Mouse (Mus musculus) olfactory bulb, adult 2 months (tissue): ENCODE results near the gene Hps6. TPM values are rescaled to one million over a fixed set of nuclear protein-coding genes. Genes with fewer than 3 reads are reported as not detected.

ENCODE experiments used
- H3K27ac ChIP-seq: fragments of 200-500 bp; 2 replicates; pipeline ENCODE4 v1.5.1; 2012; ENCODE audit warnings: low read depth, low read length; ENCODE audit not compliant: insufficient read depth
- H3K4me1 ChIP-seq: fragments of 200-500 bp; 2 replicates; pipeline ENCODE4 v1.6.1; 2012; ENCODE audit warnings: low read length; ENCODE audit not compliant: control insufficient read depth, insufficient read depth
- H3K4me3 ChIP-seq: fragments of 200-500 bp; 2 replicates; pipeline ENCODE4 v1.5.1; 2012; ENCODE audit warnings: mild to moderate bottlenecking, low read depth, low read length, moderate library complexity; ENCODE audit not compliant: insufficient read depth
- CTCF ChIP-seq: fragments of 200-500 bp; IDR thresholded peaks from 2 replicates; pipeline ENCODE4 v1.5.1; 2012; ENCODE audit warnings: low read depth, mild to moderate bottlenecking, low read length, moderate library complexity; ENCODE audit not compliant: insufficient read depth
- POLR2A ChIP-seq: fragments of 200-500 bp; IDR thresholded peaks from 2 replicates; pipeline ENCODE4 v1.6.1; 2012; ENCODE audit warnings: mild to moderate bottlenecking, low read depth, low read length, moderate library complexity; ENCODE audit not compliant: insufficient read depth
- WGBS: fragments of 180-500 bp; shearing (Covaris S2); methylation state at CpG from one replicate; pipeline ENCODE4 v1.1.7; 2018; 5-methylcytosine and 5-hydroxymethylcytosine counted together
- polyA plus RNA-seq: library from polyadenylated mRNA; stranded (reverse); fragments of >200 nt; gene quantifications from 2 replicates; pipeline ENCODE4 v1.2.4, GENCODE M21; 2012; ENCODE audit warnings: low replicate concordance; ENCODE audit not compliant: missing spikeins, insufficient read depth, insufficient read length

The Hps6 gene
- polyA plus RNA-seq, 1 experiment: not detected

DNA sequence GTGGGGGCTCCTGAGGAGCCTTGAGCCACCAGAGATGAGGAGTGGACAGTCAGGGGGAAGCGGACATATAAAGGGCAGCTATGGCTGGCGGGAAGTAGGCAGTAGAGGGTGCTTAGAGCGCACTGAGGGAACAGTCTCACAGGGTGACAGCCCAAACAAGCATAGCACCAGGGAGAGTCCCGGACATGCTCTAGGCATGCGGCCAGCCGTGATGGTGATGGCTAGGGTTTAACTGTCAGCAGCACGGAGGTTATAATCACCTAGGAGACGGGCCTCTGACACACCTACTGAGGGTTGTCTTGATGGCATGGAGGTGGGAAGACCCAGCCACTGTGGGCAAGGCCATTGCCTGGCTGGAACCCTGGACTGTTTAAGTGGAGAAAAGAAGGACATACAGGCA lies 23.3 kb downstream of the Hps6 start:
- Histone ChIP-seq H3K4me1 (peaks cover under 1% of the 10 kb centered on the region; the same call in 1 of the 2 replicates), H3K4me3 (no peak overlapping the region), H3K27ac (no peak overlapping the region)
- WGBS: 55% methylated on average over 8 of the region's 8 CpGs
- TF ChIP-seq CTCF (no peak), POLR2A (no peak)

DNA sequence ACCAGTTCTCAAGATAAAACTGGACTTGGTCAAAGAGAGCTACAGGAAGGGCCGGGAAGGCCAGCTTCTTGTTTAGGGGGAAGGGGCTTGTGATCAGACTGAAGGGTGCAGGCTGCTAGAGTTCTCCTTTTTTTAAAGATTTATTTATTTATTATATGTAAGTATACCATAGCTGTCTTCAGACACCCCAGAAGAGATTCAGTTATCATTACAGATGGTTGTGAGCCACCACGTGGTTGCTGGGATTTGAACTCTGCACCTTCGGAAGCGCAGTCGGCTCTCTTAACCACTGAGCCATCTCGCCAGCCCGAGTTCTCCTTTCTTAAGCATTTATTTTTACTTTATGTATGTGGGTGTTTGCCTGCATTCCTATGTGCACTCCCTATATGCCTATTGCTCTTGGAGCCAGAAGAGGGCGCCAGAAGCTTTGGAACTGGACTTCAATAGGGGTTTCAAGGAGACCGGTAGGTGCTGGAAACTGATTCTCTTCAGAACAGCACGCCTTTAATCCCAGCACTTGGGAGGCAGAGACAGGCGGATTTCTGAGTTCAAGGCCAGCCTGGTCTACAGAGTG lies 25.5 kb downstream of the Hps6 start:
- H3K4me3 ChIP-seq: no peak overlapping the region
- WGBS: 76% methylated on average over 11 of the region's 11 CpGs
- peaks cover 12% of the 10 kb centered on the region for H3K4me1 ChIP-seq
- TF ChIP-seq CTCF: no peak
- TF ChIP-seq POLR2A: no peak
- no peak overlapping the region for H3K27ac ChIP-seq

DNA sequence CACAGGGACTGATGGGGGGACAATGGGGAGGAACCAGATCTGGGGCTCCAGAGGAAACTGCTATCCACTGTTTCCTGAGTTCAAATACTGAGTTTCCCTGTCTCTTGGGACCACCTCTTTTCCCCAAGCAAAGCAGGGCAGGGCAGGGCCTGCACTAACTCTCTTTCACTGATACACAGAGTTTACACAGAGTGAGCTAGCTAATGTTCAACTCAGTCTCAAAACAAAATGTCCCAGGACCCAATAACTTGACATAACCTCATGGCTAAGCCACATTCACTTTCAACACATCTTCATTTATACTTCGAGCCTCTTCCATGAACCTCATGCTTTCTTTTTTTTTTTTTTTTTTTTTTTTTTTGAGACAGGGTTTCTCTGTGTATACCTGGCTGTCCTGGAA lies 26.3 kb downstream of the Hps6 start:
- WGBS: 93% methylated on average over 1 of the region's 1 CpGs
- H3K4me3 ChIP-seq: no peak overlapping the region
- no peak overlapping the region for H3K27ac ChIP-seq
- TF ChIP-seq CTCF (no peak), POLR2A (no peak)
- H3K4me1 ChIP-seq: peaks cover 12% of the 10 kb centered on the region

DNA sequence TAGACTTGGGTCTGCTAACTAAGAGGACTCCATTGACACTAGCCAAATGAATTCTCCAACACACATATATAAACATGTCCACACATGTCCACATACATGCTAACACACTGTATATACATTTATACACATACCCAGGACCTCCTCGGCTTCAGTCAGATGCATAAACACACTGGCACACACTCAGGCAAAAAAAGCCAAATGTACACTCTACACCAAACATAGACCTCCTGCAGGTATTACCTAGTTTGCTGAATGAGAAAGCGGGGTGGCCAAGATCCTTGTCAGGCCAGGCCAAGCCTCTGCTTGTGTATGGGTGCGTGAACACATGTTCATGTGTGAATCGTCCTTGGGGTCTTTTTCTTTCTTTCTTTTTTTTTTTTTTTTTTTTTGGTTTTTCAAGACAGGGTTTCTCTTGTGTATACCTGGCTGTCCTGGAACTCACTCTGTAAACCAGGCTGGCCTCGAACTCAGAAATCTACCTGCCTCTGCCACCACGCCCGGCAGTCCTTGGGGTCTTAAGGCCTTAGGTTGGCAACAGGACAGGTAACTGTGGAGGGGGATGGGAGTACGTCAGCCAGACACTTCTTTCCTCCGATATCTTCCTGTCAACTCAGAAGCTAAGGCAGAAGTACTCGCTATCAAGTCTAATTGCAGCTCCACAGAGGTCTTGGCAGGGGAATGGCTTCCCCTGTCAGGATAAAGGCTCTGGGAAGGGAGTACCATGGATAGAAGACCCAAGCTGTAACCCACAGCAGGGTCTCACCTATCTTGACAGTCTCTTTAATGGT lies 27.1 kb downstream of the Hps6 start:
- Histone ChIP-seq H3K4me1 (peaks cover 12% of the 10 kb centered on the region), H3K27ac (no peak overlapping the region), H3K4me3 (no peak overlapping the region)
- WGBS: 89% methylated on average over 10 of the region's 10 CpGs
- TF ChIP-seq CTCF (no peak), POLR2A (no peak)

DNA sequence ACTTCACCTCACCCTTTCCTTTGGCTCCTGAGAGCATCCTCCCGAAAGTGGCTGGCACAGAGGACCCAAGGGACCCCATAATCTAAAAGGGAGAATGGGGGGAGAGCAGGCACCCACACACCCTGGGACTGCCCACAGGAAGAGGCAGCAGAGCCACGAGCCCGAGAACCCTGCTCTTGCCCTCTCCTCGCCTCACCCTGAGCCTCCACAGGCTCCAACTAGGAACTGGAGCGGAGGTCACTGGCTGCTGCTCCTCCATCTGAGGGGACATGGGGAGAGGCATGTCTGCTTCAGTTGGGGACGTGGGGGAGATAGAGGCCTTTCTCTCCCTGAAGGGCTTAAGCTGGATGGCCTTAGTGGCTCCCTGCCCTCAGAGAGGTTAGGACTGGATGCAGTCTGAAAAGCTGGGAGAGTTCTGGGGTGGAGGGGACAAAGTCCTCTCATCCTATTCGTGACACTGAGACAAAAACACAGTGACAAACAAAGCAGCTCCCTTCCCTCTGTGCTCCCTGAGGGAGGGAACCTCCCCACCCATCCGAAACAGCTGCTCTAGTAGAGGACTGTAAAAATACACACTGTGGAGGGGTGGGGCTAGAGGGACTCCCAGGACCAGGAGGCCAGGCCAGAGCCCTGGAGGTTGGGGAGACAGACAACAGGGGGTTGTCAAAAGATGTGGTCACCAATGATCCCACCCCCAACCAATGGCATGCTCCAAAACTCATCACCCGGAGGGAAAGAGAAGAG lies 28.6 kb downstream of the Hps6 start:
- Histone ChIP-seq H3K4me1 (peaks cover 14% of the 10 kb centered on the region), H3K4me3 (no peak overlapping the region), H3K27ac (no peak overlapping the region)
- TF ChIP-seq POLR2A (no peak), CTCF (no peak)
- WGBS: 64% methylated on average over 9 of the region's 9 CpGs

DNA sequence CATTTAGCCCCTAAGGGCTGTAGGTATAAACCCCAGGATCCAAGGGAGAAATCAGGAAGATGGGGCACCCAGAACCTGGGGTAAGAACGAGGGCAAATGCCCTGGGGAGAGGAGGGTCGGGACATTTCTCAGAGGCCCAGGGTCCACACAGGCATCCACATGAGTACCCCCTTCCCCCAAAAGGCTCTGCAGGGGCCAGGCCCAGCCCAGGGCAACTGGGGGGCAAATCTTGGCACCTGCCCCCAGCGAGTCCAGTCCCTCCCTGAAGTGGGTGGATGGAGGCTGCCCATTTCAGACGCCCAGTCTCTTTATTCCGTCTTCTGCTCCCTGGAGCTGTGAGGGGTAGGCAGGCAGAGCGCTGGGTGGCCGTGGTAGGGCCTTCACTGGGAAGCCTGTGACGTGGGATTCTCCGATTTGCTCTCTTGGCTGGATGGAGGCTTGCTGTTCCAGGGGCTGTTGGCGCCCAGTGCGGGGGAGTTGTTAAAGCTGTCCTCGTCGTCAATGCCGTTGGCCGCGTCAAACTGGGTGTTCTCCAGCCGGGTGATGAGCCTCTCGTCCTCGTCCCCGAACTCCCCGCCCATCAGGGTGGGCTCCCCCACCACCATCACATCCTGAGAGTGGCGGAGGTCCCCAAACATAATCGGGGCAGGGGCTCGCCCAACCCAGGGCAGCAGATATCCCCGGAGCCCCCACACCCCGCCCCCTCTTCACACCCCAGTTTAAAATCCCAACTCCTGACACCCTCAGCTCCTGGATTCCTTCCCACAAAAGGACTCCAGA lies 29.6 kb downstream of the Hps6 start:
- Histone ChIP-seq H3K27ac (no peak overlapping the region), H3K4me3 (no peak overlapping the region), H3K4me1 (peaks cover 23% of the 10 kb centered on the region)
- TF ChIP-seq CTCF (no peak), POLR2A (no peak)
- WGBS: 57% methylated on average over 26 of the region's 26 CpGs

DNA sequence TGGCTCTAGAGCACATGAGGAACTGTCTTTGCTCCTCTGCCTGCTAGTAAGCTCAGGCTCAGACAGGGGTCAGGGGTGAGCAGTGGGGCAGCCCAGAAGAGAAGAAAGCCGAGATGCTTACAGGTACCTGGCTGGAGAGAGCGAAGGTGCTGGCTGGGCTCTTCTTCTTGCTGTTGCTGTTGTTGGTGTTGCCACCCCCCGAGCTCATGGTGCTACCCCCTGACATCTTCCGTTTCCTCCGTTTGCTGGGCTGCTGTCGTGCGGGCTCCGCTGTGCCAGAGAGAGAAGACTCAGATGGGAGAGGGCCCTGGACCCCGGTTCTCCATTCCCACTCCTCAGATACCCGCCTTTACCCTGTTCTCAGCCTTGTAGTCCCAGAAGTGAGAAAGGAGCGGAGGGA lies 30.6 kb downstream of the Hps6 start:
- 94% methylated on average over 11 of the region's 11 CpGs for WGBS
- TF ChIP-seq POLR2A: no peak
- TF ChIP-seq CTCF: no peak
- Histone ChIP-seq H3K4me3 (no peak overlapping the region), H3K4me1 (peaks cover 32% of the 10 kb centered on the region), H3K27ac (no peak overlapping the region)

DNA sequence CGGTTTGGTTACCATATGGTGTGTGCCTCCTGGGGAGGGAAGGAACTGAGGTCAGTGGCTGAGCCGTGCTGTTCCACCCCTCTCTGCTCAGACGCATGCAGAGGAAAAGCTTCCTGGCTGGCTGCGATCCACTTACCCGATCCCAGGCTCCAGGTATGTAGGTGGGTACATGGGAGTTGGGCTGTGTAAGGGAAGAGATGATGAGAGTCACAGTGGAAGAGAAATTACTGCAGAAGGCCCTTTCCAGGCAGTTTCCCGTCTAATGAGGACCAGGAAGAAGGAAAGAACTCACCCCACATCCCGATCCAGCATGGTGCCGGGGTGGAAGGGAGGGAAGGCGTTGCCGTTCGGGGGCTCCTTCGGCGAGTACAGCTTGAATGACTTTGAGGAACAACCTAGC lies 32.7 kb downstream of the Hps6 start:
- Histone ChIP-seq H3K4me3 (no peak overlapping the region), H3K27ac (no peak overlapping the region), H3K4me1 (peaks cover 39% of the 10 kb centered on the region)
- 82% methylated on average over 13 of the region's 13 CpGs for WGBS
- no peak for TF ChIP-seq CTCF
- TF ChIP-seq POLR2A: no peak
